Mouse (Mus musculus) midbrain, embryonic 14.5 days (tissue): ENCODE measurements around the gene Lexm. TPM values are rescaled to one million over a fixed set of nuclear protein-coding genes. Genes with fewer than 3 reads are reported as not detected.

Experiments
- ATAC-seq: fragments of 200-750 bp; cut with Nextera tagmentation; 2 replicates; pipeline ENCODE4 v1.8.0; 2017; ENCODE audit warnings: moderate number of reproducible peaks, moderate library complexity; ENCODE audit not compliant: low FRiP score, low TSS enrichment
- DNase-seq: peaks from one replicate; pipeline ENCODE4 v3.0.0-alpha.2; 2015
- H3K27ac ChIP-seq: fragments of 300-500 bp; sonication (generic); replicated peaks from 2 replicates; pipeline ENCODE4 v1.5.1; 2014; ENCODE audit warnings: mild to moderate bottlenecking, low read depth, low read length, moderate library complexity
- H3K27me3 ChIP-seq: fragments of 300-500 bp; sonication (generic); 2 replicates; pipeline ENCODE4 v1.6.1; 2014; ENCODE audit warnings: low read length, control low read depth, mixed read lengths; ENCODE audit not compliant: control insufficient read depth, insufficient read depth
- H3K36me3 ChIP-seq: fragments of 300-500 bp; sonication (generic); 2 replicates; pipeline ENCODE4 v1.6.1; 2014; ENCODE audit warnings: low read length, control low read depth; ENCODE audit not compliant: control insufficient read depth, insufficient read depth
- H3K4me1 ChIP-seq: fragments of 300-500 bp; sonication (generic); 2 replicates; pipeline ENCODE4 v1.6.1; 2014; ENCODE audit warnings: mild to moderate bottlenecking, antibody characterized with exemption, low read length, control low read depth; ENCODE audit not compliant: control insufficient read depth, insufficient read depth
- H3K4me2 ChIP-seq: fragments of 300-500 bp; sonication (generic); 2 replicates; pipeline ENCODE4 v1.6.1; 2014; ENCODE audit warnings: mild to moderate bottlenecking, low read length, moderate library complexity
- H3K4me3 ChIP-seq: fragments of 300-500 bp; sonication (generic); replicated peaks from 2 replicates; pipeline ENCODE4 v1.5.1; 2014; ENCODE audit warnings: low read depth, low read length
- H3K9ac ChIP-seq: fragments of 300-500 bp; sonication (generic); replicated peaks from 2 replicates; pipeline ENCODE4 v1.6.1; 2014; ENCODE audit warnings: mild to moderate bottlenecking, low read length, moderate library complexity
- H3K9me3 ChIP-seq: fragments of 300-500 bp; sonication (generic); 2 replicates; pipeline ENCODE4 v1.6.1; 2016; ENCODE audit warnings: low read length, control low read depth, mixed read lengths; ENCODE audit not compliant: control insufficient read depth
- WGBS: fragments of 180-500 bp; shearing (Covaris S2); extraction: QIAGEN DNeasy Blood & Tissue Kit; methylation state at CpG from one replicate; pipeline ENCODE4 v1.1.7; 2014; 5-methylcytosine and 5-hydroxymethylcytosine counted together
- polyA plus RNA-seq: library from polyadenylated mRNA; unstranded; fragments of >200 nt; fragmentation: Nextera tagmentation; extraction: Ambion mirVana; gene quantifications from 2 replicates; pipeline ENCODE4 v1.2.1, GENCODE M21; 2014

The Lexm gene
- polyA plus RNA-seq, 1 experiment from 2014 or later, result not detected

- no peaks in the 10 kb centered on the region for H3K27me3 ChIP-seq
- no peak overlapping the region for H3K4me3 ChIP-seq
- ATAC-seq, result peak; percentile 65
- no peaks in the 10 kb centered on the region for H3K9me3 ChIP-seq
- H3K36me3 ChIP-seq, result no peaks in the 10 kb centered on the region
- peaks cover 43% of the 10 kb centered on the region for H3K4me1 ChIP-seq
- peak; percentile 87 for DNase-seq
- 19% methylated on average over 14 of the region's 14 CpGs for WGBS
- peak overlapping the region; percentile 79 for H3K27ac ChIP-seq
- H3K9ac ChIP-seq, result peak overlapping the region; percentile 12; the same call in 1 of the 2 replicates
- peak overlapping the region; percentile 30 for H3K4me2 ChIP-seq
Observed at GRCm38 (mm10) chr4:106630333-106631220, 13.5 kb upstream of the Lexm start.

GRCm38 (mm10) chr4:106629374-106629773 lies 12.3 kb upstream of the Lexm start:
- no peak overlapping the region for H3K9ac ChIP-seq
- no peaks in the 10 kb centered on the region for H3K27me3 ChIP-seq
- ATAC-seq, result no peak
- no peak for DNase-seq
- H3K27ac ChIP-seq, result no peak overlapping the region
- no peaks in the 10 kb centered on the region for H3K9me3 ChIP-seq
- no peak overlapping the region for H3K4me2 ChIP-seq
- 78% methylated on average over 5 of the region's 5 CpGs for WGBS
- no peak overlapping the region for H3K4me3 ChIP-seq
- no peaks in the 10 kb centered on the region for H3K36me3 ChIP-seq
- H3K4me1 ChIP-seq, result peaks cover 39% of the 10 kb centered on the region

- Histone ChIP-seq H3K36me3 (no peaks in the 10 kb centered on the region), H3K4me1 (peaks cover 34% of the 10 kb centered on the region), H3K4me2 (no peak overlapping the region), H3K4me3 (no peak overlapping the region), H3K9ac (no peak overlapping the region), H3K27me3 (no peaks in the 10 kb centered on the region), H3K9me3 (no peaks in the 10 kb centered on the region), H3K27ac (no peak overlapping the region)
- ATAC-seq (no peak), DNase-seq (no peak)
- WGBS, result 72% methylated on average over 9 of the region's 9 CpGs
Observed at GRCm38 (mm10) chr4:106628650-106629360, 11.8 kb upstream of the Lexm start.

GRCm38 (mm10) chr4:106627809-106628208 lies 10.8 kb upstream of the Lexm start:
- Histone ChIP-seq H3K4me1 (peaks cover 25% of the 10 kb centered on the region), H3K9ac (no peak overlapping the region), H3K27ac (no peak overlapping the region), H3K4me3 (no peak overlapping the region), H3K9me3 (no peaks in the 10 kb centered on the region), H3K27me3 (peaks cover under 1% of the 10 kb centered on the region; the same call in 1 of the 2 replicates), H3K4me2 (no peak overlapping the region), H3K36me3 (no peaks in the 10 kb centered on the region)
- no peak for ATAC-seq
- DNase-seq, result no peak
- WGBS, result 79% methylated on average over 5 of the region's 5 CpGs

- no peak for ATAC-seq
- Histone ChIP-seq H3K9ac (no peak overlapping the region), H3K4me1 (no peaks in the 10 kb centered on the region), H3K9me3 (no peaks in the 10 kb centered on the region), H3K4me3 (no peak overlapping the region), H3K27me3 (peaks cover 12% of the 10 kb centered on the region), H3K27ac (no peak overlapping the region), H3K4me2 (no peak overlapping the region), H3K36me3 (no peaks in the 10 kb centered on the region)
- 89% methylated on average over 10 of the region's 10 CpGs for WGBS
- no peak for DNase-seq
Observed at GRCm38 (mm10) chr4:106624271-106624670, 7.2 kb upstream of the Lexm start.

GRCm38 (mm10) chr4:106622712-106623111 lies 5.7 kb upstream of the Lexm start:
- ATAC-seq (no peak), DNase-seq (no peak)
- 35% methylated on average over 28 of the region's 28 CpGs for WGBS
- no peak overlapping the region for H3K9ac ChIP-seq
- no peaks in the 10 kb centered on the region for H3K36me3 ChIP-seq
- no peaks in the 10 kb centered on the region for H3K4me1 ChIP-seq
- no peak overlapping the region for H3K4me2 ChIP-seq
- H3K27me3 ChIP-seq, result peaks cover 12% of the 10 kb centered on the region
- H3K4me3 ChIP-seq, result no peak overlapping the region; the same call in 1 of the 2 replicates
- no peaks in the 10 kb centered on the region for H3K9me3 ChIP-seq
- H3K27ac ChIP-seq, result 0 out of 2 replicates have a peak overlapping the region, but pooled peaks have one; percentile 3

GRCm38 (mm10) chr4:106622030-106622493 lies 5.0 kb upstream of the Lexm start, which contains the start of gene Ttc22:
Gene Ttc22 (plus strand): TSS chr4:106622432.
- Histone ChIP-seq H3K4me3 (no peak within 1 kb of the TSS; the same call in 1 of the 2 replicates), H3K9ac (no peak within 1 kb of the TSS), H3K27me3 (peaks cover 12% of the 10 kb centered on the region), H3K27ac (0 out of 2 replicates have a peak within 1 kb of the TSS, but pooled peaks have one; percentile 3), H3K9me3 (no peaks in the 10 kb centered on the region), H3K4me2 (no peak within 1 kb of the TSS), H3K4me1 (peaks cover 3% of the 10 kb centered on the region; the same call in 1 of the 2 replicates), H3K36me3 (no peaks in the 10 kb centered on the region)
- DNase-seq (no peak), ATAC-seq (no peak)
- 28% methylated on average over 16 of the region's 16 CpGs for WGBS

- no peak overlapping the region for H3K9ac ChIP-seq
- WGBS, result 68% methylated on average over 3 of the region's 3 CpGs
Observed at GRCm38 (mm10) chr4:106621428-106621827, 4.4 kb upstream of the Lexm start.

More at GRCm38 (mm10) chr4:106621428-106621827, 4.4 kb upstream of the Lexm start:
- Histone ChIP-seq H3K4me2 (no peak overlapping the region), H3K27me3 (peaks cover 12% of the 10 kb centered on the region), H3K9me3 (no peaks in the 10 kb centered on the region), H3K27ac (no peak overlapping the region), H3K36me3 (no peaks in the 10 kb centered on the region), H3K4me1 (peaks cover 6% of the 10 kb centered on the region; the same call in 1 of the 2 replicates), H3K4me3 (no peak overlapping the region)
- no peak for DNase-seq
- ATAC-seq, result no peak
